Comparison of ENCODE assay signal across 18 mouse cellular contexts in genomic region chr16:36775658-36776057, GRCm38 (mm10). TPM values are rescaled to one million over a fixed set of nuclear protein-coding genes. Genes with fewer than 3 reads are reported as not detected.
A peak's percentile ranks its signal among the peaks of the same experiment; 100 is the strongest.
DNase-seq lines count a peak whose midpoint lies in the region; ATAC-seq and TF ChIP-seq lines count a peak whose summit lies in the region.
"Had no signal": no experiment of that assay in that cellular context is flagged by ENCODE, and none has a peak within 500 bp of the region (broad histone marks: within the 10 kb centered on the region; RNA-seq: fewer than 3 reads in every experiment).

No protein-coding gene starts in this region.

- H3K27ac ChIP-seq in forebrain, embryonic 13.5 days = no peak overlapping the region; the same call in 1 of the 2 replicates
- H3K27ac ChIP-seq in forebrain, embryonic 11.5 days (ENCODE audit: low read depth, low read length) = no peak overlapping the region
- H3K27ac ChIP-seq: intestine, embryonic 15.5 days; kidney, embryonic 15.5 days; liver, embryonic 12.5 days; midbrain, embryonic 13.5 days had no signal

- no peak overlapping the region for H3K4me2 ChIP-seq in forebrain, embryonic 13.5 days
- no peak overlapping the region for H3K4me2 ChIP-seq in forebrain, embryonic 11.5 days (ENCODE audit: low read depth, low read length, severe bottlenecking)
- H3K4me2 ChIP-seq: intestine, embryonic 15.5 days; kidney, embryonic 15.5 days; liver, embryonic 12.5 days; lung, embryonic 14.5 days; midbrain, embryonic 13.5 days had no signal

- intact Hi-C loops in left cerebral cortex, postnatal 14 days (cut with DNase I) = no loop called here

- no peaks in the 10 kb centered on the region for H3K36me3 ChIP-seq in forebrain, embryonic 13.5 days (ENCODE audit: poor library complexity, severe bottlenecking)
- no peaks in the 10 kb centered on the region for H3K36me3 ChIP-seq in forebrain, embryonic 11.5 days (ENCODE audit: control insufficient read depth, insufficient read depth, low read length)
- H3K36me3 ChIP-seq: intestine, embryonic 15.5 days; kidney, embryonic 15.5 days; liver, embryonic 12.5 days; midbrain, embryonic 13.5 days had no signal

- H3K27me3 ChIP-seq in forebrain, embryonic 13.5 days = no peaks in the 10 kb centered on the region
- H3K27me3 ChIP-seq in forebrain, embryonic 11.5 days (ENCODE audit: control insufficient read depth, insufficient read depth, low read length) = no peaks in the 10 kb centered on the region
- H3K27me3 ChIP-seq: intestine, embryonic 15.5 days; kidney, embryonic 15.5 days; midbrain, embryonic 13.5 days had no signal

- 77% methylated on average over 6 of the region's 6 CpGs for WGBS in forebrain, embryonic 13.5 days
- WGBS in forebrain, embryonic 11.5 days = 92% methylated on average over 6 of the region's 6 CpGs

- peak; percentile 91 for ATAC-seq in forebrain, embryonic 13.5 days
- no peak for ATAC-seq in forebrain, embryonic 11.5 days (replicated peaks; ENCODE audit: low FRiP score)
- ATAC-seq: intestine, embryonic 15.5 days; liver, embryonic 12.5 days; midbrain, embryonic 13.5 days had no signal

- DNase-seq in forebrain, embryonic 11.5 days (ENCODE audit: low spot score) = no peak
- DNase-seq in left cerebral cortex, postnatal 14 days (ENCODE audit: low spot score in 2 of 2) = peak; percentile 6 to 25
- no peak for DNase-seq in left cerebral cortex, adult 8-10 months (ENCODE audit: low spot score in 2 of 2)
- peak; percentile 83 for DNase-seq in brain, embryonic 14.5 days (ENCODE audit: low read depth)
- peak; percentile 17 for DNase-seq in layer of hippocampus, adult 9-10 months (ENCODE audit: low spot score)
- no peak for DNase-seq in embryo, embryonic 10.5 days (ENCODE audit: low spot score)
- DNase-seq in gastrocnemius, postnatal 4 days (ENCODE audit: low spot score in 2 of 2) = no peak
- DNase-seq: adrenal gland, postnatal 10 days; cerebellum, postnatal 25 days; heart, postnatal 4 days; lung, embryonic 14.5 days; right cerebral cortex, postnatal 14 days; thymus, postnatal 14 days had no signal

- TF ChIP-seq POLR2A in brain, embryonic 14.5 days (IDR thresholded peaks at IDR 0.05; ENCODE audit: borderline replicate concordance, extremely low read depth, insufficient read depth, insufficient read length, poor library complexity, severe bottlenecking) = no peak

- no peaks in the 10 kb centered on the region for H3K9me3 ChIP-seq in forebrain, embryonic 13.5 days (replicated peaks)
- H3K9me3 ChIP-seq in forebrain, embryonic 11.5 days (ENCODE audit: control insufficient read depth, low read length) = no peaks in the 10 kb centered on the region
- H3K9me3 ChIP-seq: intestine, embryonic 15.5 days; kidney, embryonic 15.5 days; liver, embryonic 12.5 days; midbrain, embryonic 13.5 days had no signal

- H3K4me1 ChIP-seq in forebrain, embryonic 13.5 days = peaks cover 4% of the 10 kb centered on the region; the same call in 1 of the 2 replicates
- no peaks in the 10 kb centered on the region for H3K4me1 ChIP-seq in forebrain, embryonic 11.5 days (replicated peaks; ENCODE audit: control insufficient read depth, insufficient read depth, low read length)
- H3K4me1 ChIP-seq: intestine, embryonic 15.5 days; kidney, embryonic 15.5 days; liver, embryonic 12.5 days; midbrain, embryonic 13.5 days had no signal

- no peak overlapping the region for H3K9ac ChIP-seq in forebrain, embryonic 13.5 days
- H3K9ac ChIP-seq in forebrain, embryonic 11.5 days (ENCODE audit: low read length) = no peak overlapping the region
- H3K9ac ChIP-seq: intestine, embryonic 15.5 days; kidney, embryonic 15.5 days; liver, embryonic 12.5 days; lung, embryonic 14.5 days; midbrain, embryonic 13.5 days had no signal

- no peak for TF ChIP-seq CTCF in brain, embryonic 14.5 days (IDR thresholded peaks at IDR 0.05; ENCODE audit: borderline replicate concordance, extremely low read depth, insufficient read depth, insufficient read length)

- H3K4me3 ChIP-seq in forebrain, embryonic 13.5 days = no peak overlapping the region
- H3K4me3 ChIP-seq in forebrain, embryonic 11.5 days (ENCODE audit: low read depth, low read length) = no peak overlapping the region
- H3K4me3 ChIP-seq: intestine, embryonic 15.5 days; kidney, embryonic 15.5 days; liver, embryonic 12.5 days; midbrain, embryonic 13.5 days had no signal

RNA-seq across cellular contexts. Expression of gene Slc15a2, which starts 9.1 kb away (rescaled TPM):
- polyA plus RNA-seq in forebrain, embryonic 13.5 days (2015; fragmentation: Nextera tagmentation; extraction: Ambion mirVana) = 13.0 and 14.6 TPM in 2 replicates
- 1.8 and 2.7 TPM in 2 replicates for polyA plus RNA-seq in forebrain, embryonic 11.5 days (2014; fragmentation: Nextera tagmentation; extraction: Ambion mirVana)
- 10 to 100 TPM; 36.9 to 37.6 TPM for total RNA-seq in left cerebral cortex, postnatal 14 days (2021)
- total RNA-seq in left cerebral cortex, adult 8-10 months (2022) = 10 to 100 TPM; 28.4 to 42.2 (median 32.1) TPM
- polyA plus RNA-seq in brain, embryonic 14.5 days (2012; rRNA removed) = 23.9 and 25.2 TPM in 2 replicates
- total RNA-seq in gastrocnemius, postnatal 4 days (2021) = 1 to 10 TPM; 1.2 to 2.0 TPM

RNA-seq across cellular contexts. Expression of gene Iqcb1, which starts 52.5 kb away (rescaled TPM):
- polyA plus RNA-seq in forebrain, embryonic 13.5 days (2015; fragmentation: Nextera tagmentation; extraction: Ambion mirVana) = 60.3 and 60.4 TPM in 2 replicates
- polyA plus RNA-seq in forebrain, embryonic 11.5 days (2014; fragmentation: Nextera tagmentation; extraction: Ambion mirVana) = 68.0 and 72.7 TPM in 2 replicates
- total RNA-seq in left cerebral cortex, postnatal 14 days (2021) = 10 to 100 TPM; 25.5 to 32.0 TPM
- 10 to 100 TPM; 48.5 to 55.7 (median 52.4) TPM for total RNA-seq in left cerebral cortex, adult 8-10 months (2022)
- 22.6 and 26.6 TPM in 2 replicates for polyA plus RNA-seq in brain, embryonic 14.5 days (2012; rRNA removed)
- 10 to 100 TPM; 16.9 to 18.7 TPM for total RNA-seq in gastrocnemius, postnatal 4 days (2021)

Comparison
In these comparisons a context has a peak if more than half of its experiments do, and no peak if none do; other contexts are left out.
1. DNase-seq: peak in left cerebral cortex, postnatal 14 days (2 of 2), brain, embryonic 14.5 days (single experiment) and layer of hippocampus, adult 9-10 months (single experiment); none in forebrain, embryonic 11.5 days (single experiment), left cerebral cortex, adult 8-10 months (0 of 2), embryo, embryonic 10.5 days (single experiment) and gastrocnemius, postnatal 4 days (0 of 2).
2. RNA of gene Slc15a2, which starts 9.1 kb away (total RNA-seq): 36.9 to 37.6 TPM in left cerebral cortex, postnatal 14 days and 28.4 to 42.2 TPM in left cerebral cortex, adult 8-10 months; 1.2 to 2.0 TPM in gastrocnemius, postnatal 4 days; every median in the first group is over 4 times any median in the second.